Mouse (Mus musculus) kidney, embryonic 14.5 days (tissue): ENCODE measurements around the gene Afm. TPM values are rescaled to one million over a fixed set of nuclear protein-coding genes. Genes with fewer than 3 reads are reported as not detected.
A peak's percentile ranks its signal among the peaks of the same experiment; 100 is the strongest.

Experiments
- ATAC-seq: fragments of 200-750 bp; cut with Nextera tagmentation; 2 replicates; pipeline ENCODE4 v1.8.0; 2017; ENCODE audit warnings: moderate number of reproducible peaks, mild to moderate bottlenecking, moderate TSS enrichment, moderate library complexity; ENCODE audit not compliant: low FRiP score, low TSS enrichment
- H3K27ac ChIP-seq: fragments of 300-500 bp; sonication (generic); 2 replicates; pipeline ENCODE4 v1.5.1; 2014; ENCODE audit warnings: low read depth, mild to moderate bottlenecking, low read length, moderate library complexity, mixed read lengths
- H3K27me3 ChIP-seq: fragments of 300-500 bp; sonication (generic); 2 replicates; pipeline ENCODE4 v1.6.1; 2014; ENCODE audit warnings: mild to moderate bottlenecking, low read length; ENCODE audit not compliant: control insufficient read depth, insufficient read depth
- H3K36me3 ChIP-seq: fragments of 300-500 bp; sonication (generic); 2 replicates; pipeline ENCODE4 v1.6.1; 2014; ENCODE audit warnings: low read length, mixed read lengths; ENCODE audit not compliant: control insufficient read depth, insufficient read depth
- H3K4me1 ChIP-seq: fragments of 300-500 bp; sonication (generic); 2 replicates; pipeline ENCODE4 v1.6.1; 2014; ENCODE audit warnings: low read length, mixed read lengths; ENCODE audit not compliant: control insufficient read depth, insufficient read depth
- H3K4me2 ChIP-seq: fragments of 300-500 bp; sonication (generic); replicated peaks from 2 replicates; pipeline ENCODE4 v1.6.1; 2014; ENCODE audit warnings: low read depth, mild to moderate bottlenecking, low read length
- H3K4me3 ChIP-seq: fragments of 300-500 bp; sonication (generic); 2 replicates; pipeline ENCODE4 v1.5.1; 2014; ENCODE audit warnings: mild to moderate bottlenecking, low read length
- H3K9ac ChIP-seq: fragments of 300-500 bp; sonication (generic); 2 replicates; pipeline ENCODE4 v1.6.1; 2014; ENCODE audit warnings: low read depth, mild to moderate bottlenecking, low read length, moderate library complexity
- H3K9me3 ChIP-seq: fragments of 300-500 bp; sonication (generic); 2 replicates; pipeline ENCODE4 v1.6.1; 2016; ENCODE audit warnings: low read length; ENCODE audit not compliant: control insufficient read depth
- WGBS: fragments of 180-500 bp; shearing (Covaris S2); extraction: QIAGEN DNeasy Blood & Tissue Kit; methylation state at CpG from one replicate; pipeline ENCODE4 v1.1.7; 2014; 5-methylcytosine and 5-hydroxymethylcytosine counted together
- polyA plus RNA-seq: library from polyadenylated mRNA; unstranded; fragments of >200 nt; fragmentation: Nextera tagmentation; extraction: Ambion mirVana; gene quantifications from 2 replicates; pipeline ENCODE4 v1.2.1, GENCODE M21; 2014

The Afm gene
- polyA plus RNA-seq, 1 experiment from 2014 or later, result 5.1 TPM

- 86% methylated on average over 6 of the region's 6 CpGs for WGBS
- no peak overlapping the region for H3K27ac ChIP-seq
- no peaks in the 10 kb centered on the region for H3K27me3 ChIP-seq
- no peak overlapping the region for H3K4me3 ChIP-seq
- no peak overlapping the region for H3K4me2 ChIP-seq
- no peaks in the 10 kb centered on the region for H3K9me3 ChIP-seq
- ATAC-seq, result no peak
- H3K9ac ChIP-seq, result no peak overlapping the region
- H3K4me1 ChIP-seq, result peaks cover 4% of the 10 kb centered on the region; the same call in 1 of the 2 replicates
- H3K36me3 ChIP-seq, result no peaks in the 10 kb centered on the region
These were observed 46.5 kb downstream of the Afm start for GRCm38 (mm10) chr5:90565205-90565604.

DNA sequence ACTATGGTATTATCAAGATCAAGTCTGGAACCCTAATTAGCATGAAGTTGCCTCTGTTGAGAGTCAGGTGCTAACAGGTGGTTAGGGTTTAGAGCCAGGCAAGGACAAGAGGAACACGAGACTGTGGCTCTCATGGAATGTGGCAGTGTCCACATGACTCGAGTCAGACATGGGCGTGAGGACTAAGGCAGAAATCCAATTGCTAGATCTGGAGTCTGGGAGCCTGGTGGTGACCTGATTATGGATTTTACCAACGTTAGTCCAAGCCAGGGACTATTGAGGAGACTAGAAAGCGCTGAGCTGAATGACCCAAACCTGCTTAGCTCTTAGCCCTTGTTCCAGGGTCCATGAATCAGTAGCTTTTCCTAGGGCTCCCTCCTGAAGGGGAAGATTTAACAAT is 49.1 kb downstream of the Afm start:
- H3K36me3 ChIP-seq, result no peaks in the 10 kb centered on the region
- H3K9me3 ChIP-seq, result no peaks in the 10 kb centered on the region
- H3K27me3 ChIP-seq, result no peaks in the 10 kb centered on the region
- 72% methylated on average over 5 of the region's 5 CpGs for WGBS
- H3K4me3 ChIP-seq, result no peak overlapping the region
- H3K4me1 ChIP-seq, result peaks cover 4% of the 10 kb centered on the region; the same call in 1 of the 2 replicates
- H3K27ac ChIP-seq, result no peak overlapping the region
- ATAC-seq, result 0 out of 2 replicates have a peak, but pooled peaks have one; percentile 28
- H3K9ac ChIP-seq, result no peak overlapping the region
- H3K4me2 ChIP-seq, result no peak overlapping the region

- no peak overlapping the region for H3K4me2 ChIP-seq
- H3K36me3 ChIP-seq, result no peaks in the 10 kb centered on the region
- no peak for ATAC-seq
- no peak overlapping the region for H3K9ac ChIP-seq
- H3K9me3 ChIP-seq, result no peaks in the 10 kb centered on the region
- no peak overlapping the region for H3K27ac ChIP-seq
- H3K27me3 ChIP-seq, result no peaks in the 10 kb centered on the region
- peaks cover 4% of the 10 kb centered on the region; the same call in 1 of the 2 replicates for H3K4me1 ChIP-seq
- no peak overlapping the region for H3K4me3 ChIP-seq
These were observed 49.6 kb downstream of the Afm start for GRCm38 (mm10) chr5:90568338-90568737.

GRCm38 (mm10) chr5:90571216-90571615 is 52.5 kb downstream of the Afm start:
- Histone ChIP-seq H3K4me3 (no peak overlapping the region), H3K4me1 (peaks cover 4% of the 10 kb centered on the region; the same call in 1 of the 2 replicates), H3K27me3 (no peaks in the 10 kb centered on the region), H3K9ac (no peak overlapping the region), H3K9me3 (no peaks in the 10 kb centered on the region), H3K27ac (no peak overlapping the region), H3K36me3 (no peaks in the 10 kb centered on the region), H3K4me2 (no peak overlapping the region)
- no peak for ATAC-seq
- WGBS, result 25% methylated on average over 3 of the region's 3 CpGs

DNA sequence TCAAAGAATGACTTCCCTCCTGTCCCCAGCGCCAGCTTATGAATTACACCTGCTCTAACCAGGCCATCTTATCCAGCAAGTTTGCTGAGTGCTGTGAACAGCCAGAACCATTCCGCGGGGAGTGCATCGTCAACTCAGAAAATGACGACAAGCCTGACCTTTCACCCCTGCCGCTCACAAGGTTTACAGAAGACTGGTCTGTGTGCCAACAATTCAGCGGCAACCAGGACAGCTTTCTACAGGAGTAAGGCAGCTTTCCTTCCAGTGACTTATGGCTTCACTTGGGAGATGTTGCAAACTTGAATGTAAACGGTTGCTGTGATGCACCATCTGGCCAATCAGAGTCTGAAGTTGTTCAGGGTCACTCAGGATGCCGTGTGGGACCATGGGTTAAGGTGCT is 59.0 kb downstream of the Afm start:
- no peak overlapping the region for H3K27ac ChIP-seq
- no peak overlapping the region for H3K4me2 ChIP-seq
- H3K4me3 ChIP-seq, result no peak overlapping the region
- no peaks in the 10 kb centered on the region for H3K36me3 ChIP-seq
- no peaks in the 10 kb centered on the region for H3K27me3 ChIP-seq
- WGBS, result 77% methylated on average over 9 of the region's 9 CpGs
- no peak for ATAC-seq
- no peak overlapping the region for H3K9ac ChIP-seq
- H3K4me1 ChIP-seq, result no peaks in the 10 kb centered on the region
- H3K9me3 ChIP-seq, result no peaks in the 10 kb centered on the region

- 80% methylated on average over 9 of the region's 9 CpGs for WGBS
- H3K4me1 ChIP-seq, result no peaks in the 10 kb centered on the region
- no peak overlapping the region for H3K4me3 ChIP-seq
- no peak overlapping the region for H3K9ac ChIP-seq
- H3K27me3 ChIP-seq, result no peaks in the 10 kb centered on the region
- H3K36me3 ChIP-seq, result no peaks in the 10 kb centered on the region
- H3K9me3 ChIP-seq, result no peaks in the 10 kb centered on the region
- ATAC-seq, result no peak; the same call in 1 of the 2 replicates
- no peak overlapping the region for H3K27ac ChIP-seq
- H3K4me2 ChIP-seq, result no peak overlapping the region
These were observed 60.8 kb downstream of the Afm start for GRCm38 (mm10) chr5:90579556-90579955.

DNA sequence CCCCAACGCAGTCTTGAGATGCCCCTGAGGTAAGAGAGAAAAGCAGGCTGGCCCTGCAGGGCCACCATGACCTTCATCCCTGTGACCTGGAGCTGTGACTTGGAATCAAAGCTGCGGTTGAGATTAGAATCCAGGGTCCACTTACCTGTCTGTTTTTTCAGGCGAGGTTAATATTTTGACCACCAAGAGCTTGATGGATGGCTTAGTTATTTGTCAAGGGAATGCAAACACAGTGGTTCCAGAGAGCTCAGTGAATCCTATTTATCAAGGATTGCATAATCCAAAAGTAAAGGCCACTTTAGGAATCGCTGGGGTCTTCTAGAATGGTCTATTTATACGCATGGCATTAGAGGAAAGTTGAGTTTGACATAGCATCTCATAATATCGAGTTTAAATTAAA is 63.4 kb downstream of the Afm start:
- Histone ChIP-seq H3K36me3 (no peaks in the 10 kb centered on the region), H3K9me3 (no peaks in the 10 kb centered on the region), H3K4me1 (no peaks in the 10 kb centered on the region), H3K27ac (no peak overlapping the region), H3K4me2 (no peak overlapping the region), H3K4me3 (no peak overlapping the region), H3K27me3 (no peaks in the 10 kb centered on the region), H3K9ac (no peak overlapping the region)
- WGBS, result 89% methylated on average over 6 of the region's 6 CpGs
- ATAC-seq, result no peak

DNA sequence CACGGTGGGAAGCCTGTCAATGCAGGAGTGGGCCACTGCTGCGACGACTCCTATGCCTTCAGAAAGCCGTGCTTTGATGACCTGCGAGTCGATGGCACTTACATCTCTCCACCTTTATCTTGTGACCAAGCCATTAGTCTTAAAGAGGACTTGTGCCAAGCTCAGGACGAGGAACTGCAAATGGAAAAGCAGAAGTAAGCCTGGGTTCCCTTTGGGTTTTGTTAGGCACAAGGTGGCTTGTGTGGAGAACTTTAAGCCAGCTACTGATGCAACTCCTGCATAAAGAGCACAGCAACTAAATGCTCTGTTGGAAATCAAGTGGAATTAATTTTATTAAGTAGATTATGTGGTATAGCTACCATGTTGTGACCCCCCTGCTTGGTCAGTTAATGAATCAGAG is 66.1 kb downstream of the Afm start:
- H3K9me3 ChIP-seq, result no peaks in the 10 kb centered on the region
- WGBS, result 88% methylated on average over 7 of the region's 7 CpGs
- no peak overlapping the region for H3K4me3 ChIP-seq
- no peaks in the 10 kb centered on the region for H3K4me1 ChIP-seq
- no peak overlapping the region for H3K4me2 ChIP-seq
- no peak overlapping the region for H3K9ac ChIP-seq
- no peaks in the 10 kb centered on the region; the same call in 1 of the 2 replicates for H3K27me3 ChIP-seq
- ATAC-seq, result no peak
- no peak overlapping the region for H3K27ac ChIP-seq
- no peaks in the 10 kb centered on the region for H3K36me3 ChIP-seq

DNA sequence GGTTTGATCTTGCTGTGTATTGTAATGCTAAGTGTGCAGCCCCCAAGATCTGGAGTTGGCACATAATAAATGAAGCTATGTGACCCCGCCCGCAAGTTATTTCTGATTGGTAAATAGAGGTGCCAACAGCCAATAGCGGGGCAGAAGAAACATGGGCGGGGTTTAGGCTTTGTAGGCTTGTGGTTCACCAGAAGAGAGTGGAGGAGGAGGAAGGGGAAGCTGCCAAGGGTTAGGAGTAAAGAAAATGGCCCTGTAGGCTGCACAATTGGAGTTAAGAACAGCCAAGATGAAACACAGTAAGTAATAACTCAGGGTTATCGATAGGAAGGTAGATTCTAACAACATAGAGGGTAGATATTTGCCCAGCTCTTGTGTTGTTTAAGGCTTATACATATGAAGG is 67.8 kb downstream of the Afm start:
- no peak overlapping the region for H3K4me3 ChIP-seq
- H3K27me3 ChIP-seq, result no peaks in the 10 kb centered on the region; the same call in 1 of the 2 replicates
- no peaks in the 10 kb centered on the region for H3K36me3 ChIP-seq
- no peak overlapping the region for H3K27ac ChIP-seq
- WGBS, result 80% methylated on average over 5 of the region's 5 CpGs
- no peaks in the 10 kb centered on the region for H3K9me3 ChIP-seq
- H3K9ac ChIP-seq, result no peak overlapping the region
- ATAC-seq, result no peak
- no peaks in the 10 kb centered on the region for H3K4me1 ChIP-seq
- H3K4me2 ChIP-seq, result no peak overlapping the region
